Mouse (Mus musculus) MEL-GATA-1-ER (cell line): ENCODE measurements around the gene Cacna1s.

Experiments
- DNase-seq: peaks from one replicate; pipeline ENCODE4 v3.0.0-alpha.2; 2012; ENCODE audit warnings: low read depth; ENCODE audit errors: extremely low read depth

The Cacna1s gene

GRCm38 (mm10) chr1:136137071-136137531 lies 84.6 kb downstream of the Cacna1s start:
- no peak for DNase-seq

DNA sequence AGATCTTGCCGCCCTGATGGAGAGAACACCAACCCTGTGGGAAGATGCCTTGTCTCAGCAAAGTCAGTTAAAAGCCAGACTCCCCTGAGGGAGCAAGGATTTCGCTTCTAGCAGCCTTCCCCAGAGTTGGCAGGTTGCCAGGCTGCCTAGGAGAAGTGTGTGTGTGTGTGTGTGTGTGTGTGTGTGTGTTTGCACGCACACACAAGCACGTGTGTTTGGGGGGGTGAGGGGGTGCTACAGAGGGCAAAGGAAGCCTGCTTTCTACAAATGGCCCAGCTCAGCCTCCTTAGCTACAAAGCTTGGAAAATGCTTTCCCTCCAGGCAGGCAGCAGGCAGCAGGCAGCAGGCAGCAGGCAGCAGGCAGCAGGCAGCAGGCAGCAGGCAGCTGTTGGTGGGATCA lies 85.0 kb downstream of the Cacna1s start:
- DNase-seq, result no peak

DNA sequence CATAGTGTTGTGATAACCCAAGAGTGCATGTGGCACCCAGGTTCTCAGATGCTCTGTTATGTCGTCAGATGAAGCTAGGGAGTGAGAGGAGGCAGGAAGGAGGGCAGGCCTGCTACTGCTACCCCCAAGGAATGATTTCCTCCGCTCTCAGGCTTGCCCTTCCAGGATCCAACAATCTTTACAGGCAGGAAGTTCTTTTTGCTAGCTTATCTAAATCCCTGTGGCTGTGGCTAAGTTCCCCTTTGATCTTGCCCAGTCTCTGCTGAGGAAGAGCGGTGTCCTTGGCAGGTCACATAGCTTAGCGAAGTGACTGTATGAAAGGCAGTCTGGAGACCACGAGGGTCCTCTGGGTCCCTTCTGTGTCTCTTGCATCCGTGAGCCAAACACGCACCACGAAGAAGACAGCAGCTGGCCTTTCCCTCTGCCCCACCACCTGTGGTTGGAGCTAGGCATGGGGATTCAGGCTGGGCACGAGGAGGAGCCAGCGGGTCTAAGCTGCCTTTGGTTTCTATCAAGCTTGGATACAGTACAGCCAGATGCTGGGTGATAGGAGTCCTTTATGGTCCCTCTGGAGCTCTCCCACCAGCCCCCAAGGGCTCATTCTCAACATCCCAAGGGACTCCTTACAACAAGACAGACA lies 85.8 kb downstream of the Cacna1s start:
- no peak for DNase-seq

DNA sequence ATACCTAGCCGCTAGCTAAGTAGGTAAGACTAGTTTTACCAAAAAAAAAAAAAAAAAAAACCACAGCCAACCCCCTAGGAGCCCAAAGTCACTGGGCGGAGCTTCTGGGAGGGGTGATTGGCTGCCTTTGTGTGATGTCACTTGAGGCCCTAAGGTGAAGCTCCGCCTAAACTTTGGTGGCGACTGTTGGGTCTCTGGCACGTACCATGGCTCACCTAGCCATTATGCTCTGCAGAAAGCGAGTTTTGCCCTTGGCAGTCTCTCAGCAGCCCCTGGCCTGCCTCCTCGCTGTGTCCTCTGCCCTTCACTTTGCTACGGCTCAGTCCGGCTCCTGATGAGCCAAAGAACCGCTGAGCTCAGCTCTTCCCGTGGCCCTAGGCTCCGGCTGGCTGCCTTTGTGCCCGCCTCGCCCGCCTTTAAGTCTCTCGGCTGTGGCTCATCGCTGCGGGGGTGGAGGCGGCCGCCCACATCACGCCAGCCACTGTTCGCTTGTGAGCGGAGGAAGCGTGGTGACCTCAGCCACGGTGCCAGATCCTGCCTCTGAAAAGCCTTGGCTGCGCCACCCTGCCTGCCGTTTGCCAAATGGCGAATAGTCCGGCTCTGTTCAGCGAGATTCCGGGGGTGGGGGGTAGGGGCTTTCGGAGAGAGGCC lies 87.6 kb downstream of the Cacna1s start:
- no peak for DNase-seq

DNA sequence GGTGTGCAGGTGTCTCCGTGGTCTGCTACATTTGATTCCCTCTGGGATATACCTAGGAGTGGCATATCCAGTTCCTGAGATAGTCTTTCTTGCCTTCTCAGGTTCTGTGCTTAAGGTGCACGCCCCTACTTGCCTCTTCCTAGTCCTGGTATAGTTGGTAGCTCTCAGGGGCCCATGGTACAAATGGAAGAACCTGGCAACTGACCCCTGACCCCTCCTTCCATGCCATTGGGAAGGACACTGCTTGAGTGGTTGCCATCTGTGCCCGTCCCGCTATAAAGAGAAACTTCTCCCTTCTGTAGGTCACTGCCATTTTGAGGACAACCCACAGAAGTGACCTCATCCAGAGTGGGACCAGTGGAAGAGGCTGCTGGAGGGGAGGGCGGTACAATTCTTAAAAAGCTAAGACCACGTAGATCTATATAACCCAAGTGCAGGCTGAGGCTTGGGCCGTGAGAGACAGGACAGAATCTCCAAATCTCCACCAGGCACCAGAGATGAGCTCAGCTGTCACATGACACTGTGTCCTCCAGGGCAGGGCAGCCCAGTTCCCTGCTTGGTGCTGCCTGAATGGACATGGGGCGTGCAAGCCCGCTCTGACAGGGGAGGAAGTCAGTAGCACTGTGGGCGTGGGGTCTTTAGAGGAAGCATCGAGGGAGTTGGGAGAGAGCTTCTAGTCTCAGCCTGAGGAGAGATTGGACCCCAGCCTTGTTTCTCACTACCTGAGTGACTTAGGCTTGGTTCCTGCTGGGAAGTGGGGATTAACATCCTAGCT lies 88.8 kb downstream of the Cacna1s start:
- DNase-seq, result no peak

DNA sequence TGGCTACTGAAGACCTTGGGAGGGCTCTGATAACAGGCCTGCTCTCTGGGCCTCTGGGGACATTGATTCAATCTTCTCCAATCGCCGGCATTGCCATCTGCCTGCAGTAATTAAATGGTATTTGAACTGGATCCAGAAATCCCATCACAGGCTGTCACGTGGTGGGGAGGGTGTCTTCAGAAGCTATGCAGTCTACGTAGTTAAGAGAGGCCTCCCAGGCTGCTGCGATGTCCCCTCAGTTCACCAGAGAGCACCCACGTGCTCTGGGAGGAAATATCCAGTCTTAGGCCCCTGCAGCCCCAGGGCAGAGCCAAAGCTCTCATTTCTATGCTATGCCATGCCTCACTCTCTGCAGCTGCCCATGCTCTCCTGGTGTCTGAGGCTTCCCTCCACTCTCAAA lies 89.8 kb downstream of the Cacna1s start:
- no peak for DNase-seq

- DNase-seq, result no peak
Observed at GRCm38 (mm10) chr1:136143514-136143913, 91.0 kb downstream of the Cacna1s start.

DNA sequence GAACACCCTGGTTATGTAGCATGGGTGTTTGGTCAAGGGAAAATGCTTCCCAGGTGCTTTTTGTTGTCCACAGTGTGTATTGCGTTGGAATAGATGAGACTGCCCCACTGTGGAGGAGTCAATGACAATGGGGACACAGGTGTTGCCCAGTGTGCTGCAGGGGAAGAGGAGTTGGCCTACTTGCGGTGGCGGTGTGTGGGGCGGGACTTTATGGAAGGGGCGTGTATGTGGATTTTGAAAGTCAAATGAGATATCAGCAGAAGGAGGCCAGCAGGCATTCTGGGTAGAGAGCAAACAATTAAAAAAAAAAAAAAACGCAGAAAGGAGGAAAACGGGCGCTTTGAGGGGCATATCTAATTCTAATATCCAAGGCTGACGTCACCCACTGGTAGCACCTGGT lies 97.2 kb downstream of the Cacna1s start:
- no peak for DNase-seq

GRCm38 (mm10) chr1:136151371-136151770 lies 98.8 kb downstream of the Cacna1s start:
- DNase-seq, result no peak

GRCm38 (mm10) chr1:136156304-136156703 lies 103.8 kb downstream of the Cacna1s start:
- DNase-seq, result no peak

- DNase-seq, result no peak
Observed at GRCm38 (mm10) chr1:136156951-136157350, 104.4 kb downstream of the Cacna1s start.

DNA sequence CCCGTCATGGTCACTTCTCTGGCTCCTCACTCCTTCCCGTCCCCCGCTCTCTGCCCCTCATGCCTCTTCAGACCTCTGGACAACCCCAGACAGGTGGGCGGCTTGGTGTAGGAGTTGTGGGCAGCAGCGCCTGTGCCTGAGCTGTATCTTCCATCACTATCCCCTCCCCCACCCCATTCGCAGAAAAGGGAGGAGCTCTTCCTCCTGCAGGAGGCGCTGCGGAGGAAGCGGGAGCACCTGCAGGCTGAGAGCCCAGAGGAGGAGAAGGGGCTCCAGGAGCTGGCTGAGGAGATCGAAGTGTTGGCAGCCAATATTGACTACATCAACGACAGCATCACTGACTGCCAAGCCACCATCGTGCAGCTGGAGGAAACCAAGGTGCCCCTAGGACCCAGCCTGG lies 107.3 kb downstream of the Cacna1s start:
- DNase-seq, result no peak

DNA sequence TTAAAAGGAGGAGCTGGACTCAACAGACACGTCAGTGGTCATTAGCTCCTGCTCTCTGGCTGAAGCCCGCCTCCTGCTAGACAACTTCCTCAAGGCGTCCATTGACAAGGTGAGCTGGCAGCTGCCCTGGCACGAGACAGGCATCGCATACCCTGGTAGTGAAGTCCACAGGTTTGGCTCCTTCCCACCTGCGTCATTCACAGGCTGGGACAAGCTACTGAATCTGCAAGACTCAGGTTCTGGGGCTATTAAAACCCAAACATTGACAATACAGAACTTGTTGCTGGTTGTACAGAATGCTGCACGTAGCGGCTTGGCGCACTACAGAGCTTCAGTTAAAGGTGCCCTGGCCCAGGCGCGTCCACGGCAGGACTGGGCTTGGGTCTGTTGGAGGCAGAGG lies 107.7 kb downstream of the Cacna1s start:
- DNase-seq, result no peak

GRCm38 (mm10) chr1:136160930-136161329 lies 108.4 kb downstream of the Cacna1s start:
- DNase-seq, result no peak

- DNase-seq, result no peak
Observed at GRCm38 (mm10) chr1:136161333-136161921, 108.9 kb downstream of the Cacna1s start.

- no peak for DNase-seq
Observed at GRCm38 (mm10) chr1:136165436-136165835, 112.9 kb downstream of the Cacna1s start.

GRCm38 (mm10) chr1:136167657-136168056 lies 115.1 kb downstream of the Cacna1s start:
- no peak for DNase-seq
